In the genomic region with DNA sequence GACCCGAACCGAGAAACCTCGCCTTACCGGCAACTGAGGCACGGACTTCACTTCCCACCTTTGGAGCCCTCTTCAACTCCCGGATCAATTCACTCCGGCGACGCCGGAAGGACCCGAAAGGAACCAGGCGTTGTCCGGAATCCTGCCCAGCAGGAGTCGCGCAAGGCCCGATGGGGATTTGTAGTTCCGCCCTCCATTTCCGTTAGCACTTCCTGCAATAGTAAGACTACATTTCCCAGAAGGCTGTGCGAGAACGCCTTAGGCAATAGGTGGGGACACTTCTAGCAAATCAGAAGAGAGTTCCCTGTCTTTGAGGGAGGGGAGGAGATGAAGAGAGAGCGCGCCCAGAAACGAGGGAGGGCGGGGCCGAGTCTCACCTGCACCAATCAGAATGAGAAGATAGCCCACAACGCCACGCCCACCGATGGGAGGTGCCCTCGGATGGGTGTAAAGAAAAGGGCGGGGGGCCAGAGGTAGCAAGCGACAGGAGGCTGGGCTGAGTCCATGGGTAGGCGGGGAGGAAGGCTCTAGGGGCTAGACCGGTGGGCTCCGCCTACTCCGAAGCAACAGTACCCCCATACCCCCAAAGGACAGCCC, we compare ENCODE assay signal across 8 mouse cellular contexts. TPM values are rescaled to one million over a fixed set of nuclear protein-coding genes. Genes with fewer than 3 reads are reported as not detected.
DNase-seq lines count a peak whose midpoint lies in the region; ATAC-seq and TF ChIP-seq lines count a peak whose summit lies in the region.

A gene (minus strand): TSS at position 162 of the 597 bp plus-strand sequence.

- peak; percentile 96 for ATAC-seq in Patski
- ATAC-seq in hindbrain, embryonic 13.5 days (ENCODE audit: low FRiP score): peak; percentile 97

- DNase-seq in Patski (ENCODE audit: low read depth, low spot score): peak; percentile 100
- DNase-seq in cerebellum, postnatal 14 days: peak; percentile 100
- peak; percentile 99 for DNase-seq in frontal cortex, postnatal 14 days (ENCODE audit: low spot score in 2 of 2)
- peak; percentile 84 to 93 for DNase-seq in layer of hippocampus, postnatal 25 days (ENCODE audit: extremely low spot score in 1 of 2, low spot score in 1 of 2)
- peak; percentile 100 for DNase-seq in lung, postnatal 25 days (ENCODE audit: low spot score)
- peak; percentile 100 for DNase-seq in retina, embryonic 14.5 days (ENCODE audit: low spot score)
- DNase-seq in thymus, postnatal 4 days: peak; percentile 100

- WGBS in hindbrain, embryonic 13.5 days: under 1% methylated on average over 35 of the region's 35 CpGs

- H3K9ac ChIP-seq in hindbrain, embryonic 13.5 days: peak within 1 kb of the TSS; percentile 93

- peaks cover 29% of the 10 kb centered on the region for H3K27me3 ChIP-seq in Patski
- no peaks in the 10 kb centered on the region for H3K27me3 ChIP-seq in hindbrain, embryonic 13.5 days

- CTCF ChIA-PET in Patski (lab: Charles Lee): interaction anchor here (0.6 to 0.7 kb wide), 2 partner anchors 9 to 11 kb away, joined by 3 read pairs; no protein-coding TSS in a partner anchor

- in situ Hi-C loops in Patski (cut with MboI; ENCODE audit: low pct_unique_long_range_greater_than_20kb): no loop called here

- peak within 1 kb of the TSS; percentile 68 for H3K4me2 ChIP-seq in hindbrain, embryonic 13.5 days

- H3K4me1 ChIP-seq in hindbrain, embryonic 13.5 days (replicated peaks): peaks cover 10% of the 10 kb centered on the region

- no peak for TF ChIP-seq CTCF in Patski (IDR thresholded peaks at IDR 0.05)

- H3K27ac ChIP-seq in hindbrain, embryonic 13.5 days: peak within 1 kb of the TSS; percentile 89

- peak within 1 kb of the TSS; percentile 85 for H3K4me3 ChIP-seq in hindbrain, embryonic 13.5 days

- POLR2A ChIA-PET in Patski (lab: Charles Lee): no interaction called here

- no peaks in the 10 kb centered on the region for H3K9me3 ChIP-seq in hindbrain, embryonic 13.5 days

- no peaks in the 10 kb centered on the region for H3K36me3 ChIP-seq in hindbrain, embryonic 13.5 days

RNA-seq across cellular contexts. Expression of the gene that starts here (rescaled TPM):
- polyA plus RNA-seq in Patski (2021): 149 TPM
- polyA plus RNA-seq in hindbrain, embryonic 13.5 days (2015; fragmentation: Nextera tagmentation; extraction: Ambion mirVana): 69.4 and 85.8 TPM in 2 replicates
- 10 to 100 TPM; 54.6 to 60.2 TPM for total RNA-seq in layer of hippocampus, postnatal 25 days (2021)

Comparison
In these comparisons a context has a peak if more than half of its experiments do, and no peak if none do; other contexts are left out.
1. Peak in every context shown above with its lines: DNase-seq, ATAC-seq, H3K4me3 ChIP-seq and H3K27ac ChIP-seq.